Mouse (Mus musculus) liver, postnatal 0 days (tissue): Measurements from ENCODE around the gene Acpp. TPM values are rescaled to one million over a fixed set of nuclear protein-coding genes. Genes with fewer than 3 reads are reported as not detected.

ENCODE experiments used
- ATAC-seq: fragments of 200-750 bp; cut with Nextera tagmentation; 2 replicates; pipeline ENCODE4 v1.8.0; 2017; ENCODE audit warnings: mild to moderate bottlenecking, moderate library complexity
- DNase-seq: peaks from one replicate; pipeline ENCODE4 v3.0.0-alpha.2; 2016
- H3K27ac ChIP-seq: fragments of 300-500 bp; sonication (generic); 2 replicates; pipeline ENCODE4 v1.5.1; 2014; ENCODE audit warnings: antibody characterized with exemption, moderate library complexity, mild to moderate bottlenecking, low read depth
- H3K27me3 ChIP-seq: fragments of 300-500 bp; sonication (generic); 2 replicates; pipeline ENCODE4 v1.6.1; 2014; ENCODE audit warnings: low read length, control low read depth, mixed read lengths; ENCODE audit not compliant: insufficient read depth
- H3K36me3 ChIP-seq: fragments of 300-500 bp; sonication (generic); replicated peaks from 2 replicates; pipeline ENCODE4 v1.6.1; 2014; ENCODE audit warnings: mild to moderate bottlenecking, control low read depth, low read length, moderate library complexity, mixed read lengths; ENCODE audit not compliant: insufficient read depth
- H3K4me1 ChIP-seq: fragments of 300-500 bp; sonication (generic); 2 replicates; pipeline ENCODE4 v1.6.1; 2014; ENCODE audit warnings: antibody characterized with exemption, mild to moderate bottlenecking, control low read depth; ENCODE audit not compliant: insufficient read depth
- H3K4me2 ChIP-seq: fragments of 300-500 bp; sonication (generic); 2 replicates; pipeline ENCODE4 v1.6.1; 2014; ENCODE audit warnings: low read depth, mild to moderate bottlenecking, low read length, moderate library complexity, mixed read lengths
- H3K4me3 ChIP-seq: fragments of 300-500 bp; sonication (generic); 2 replicates; pipeline ENCODE4 v1.5.1; 2014; ENCODE audit warnings: low read depth, low read length
- H3K9ac ChIP-seq: fragments of 300-500 bp; sonication (generic); replicated peaks from 2 replicates; pipeline ENCODE4 v1.6.1; 2014; ENCODE audit warnings: mild to moderate bottlenecking, moderate library complexity
- H3K9me3 ChIP-seq: fragments of 300-500 bp; sonication (generic); 2 replicates; pipeline ENCODE4 v1.6.1; 2016; ENCODE audit warnings: mild to moderate bottlenecking, control low read depth, low read length, mixed read lengths
- CTCF ChIP-seq: sonication (generic); IDR thresholded peaks from 2 replicates; pipeline ENCODE4 v1.5.1; 2016; ENCODE audit warnings: antibody characterized with exemption, low read depth
- EP300 ChIP-seq: IDR thresholded peaks from 2 replicates; pipeline ENCODE4 v1.6.1; 2016; ENCODE audit warnings: antibody characterized with exemption, low read depth, mild to moderate bottlenecking
- WGBS: fragments of 180-500 bp; shearing (Covaris S2); extraction: QIAGEN DNeasy Blood & Tissue Kit; methylation state at CpG from one replicate; pipeline ENCODE4 v1.1.7; 2014; ENCODE audit not compliant: insufficient replicate concordance; 5-methylcytosine and 5-hydroxymethylcytosine counted together
- polyA plus RNA-seq: library from polyadenylated mRNA; unstranded; fragments of >200 nt; fragmentation: Nextera tagmentation; extraction: Ambion mirVana; gene quantifications from 2 replicates; pipeline ENCODE4 v1.2.1, GENCODE M21; 2015

The Acpp gene
- polyA plus RNA-seq, 1 experiment from 2014 or later: 0.79 TPM

GRCm38 (mm10) chr9:104251111-104251510 lies 86.4 kb downstream of the Acpp start:
- H3K9me3 ChIP-seq: no peaks in the 10 kb centered on the region
- ATAC-seq (no peak), DNase-seq (no peak)
- TF ChIP-seq EP300 (no peak), CTCF (no peak)
- WGBS: 70% methylated on average over 8 of the region's 8 CpGs
- no peak overlapping the region for H3K9ac ChIP-seq
- no peak overlapping the region for H3K4me3 ChIP-seq
- no peak overlapping the region for H3K4me2 ChIP-seq
- H3K4me1 ChIP-seq: peaks cover 9% of the 10 kb centered on the region; the same call in 1 of the 2 replicates
- no peaks in the 10 kb centered on the region for H3K27me3 ChIP-seq
- H3K36me3 ChIP-seq: peaks cover under 1% of the 10 kb centered on the region
- H3K27ac ChIP-seq: no peak overlapping the region

GRCm38 (mm10) chr9:104247307-104247987 lies 90.1 kb downstream of the Acpp start:
- Histone ChIP-seq H3K4me2 (no peak overlapping the region), H3K9me3 (no peaks in the 10 kb centered on the region), H3K27ac (no peak overlapping the region), H3K36me3 (peaks cover 11% of the 10 kb centered on the region), H3K4me1 (0 out of 2 replicates have a peak, but pooled peaks cover 2% of the 10 kb centered on the region), H3K4me3 (no peak overlapping the region), H3K27me3 (no peaks in the 10 kb centered on the region), H3K9ac (no peak overlapping the region)
- TF ChIP-seq CTCF: no peak
- TF ChIP-seq EP300: no peak
- no peak for ATAC-seq
- WGBS: 64% methylated on average over 6 of the region's 6 CpGs
- DNase-seq: no peak

GRCm38 (mm10) chr9:104243799-104244466 lies 93.6 kb downstream of the Acpp start:
- WGBS: 41% methylated on average over 9 of the region's 9 CpGs
- TF ChIP-seq CTCF (no peak), EP300 (no peak)
- no peak overlapping the region for H3K9ac ChIP-seq
- no peaks in the 10 kb centered on the region for H3K27me3 ChIP-seq
- peak overlapping the region; percentile 60; the same call in 1 of the 2 replicates for H3K27ac ChIP-seq
- DNase-seq: peak; percentile 24
- no peak overlapping the region for H3K4me2 ChIP-seq
- H3K4me1 ChIP-seq: 0 out of 2 replicates have a peak, but pooled peaks cover 2% of the 10 kb centered on the region
- no peak; the same call in 1 of the 2 replicates for ATAC-seq
- H3K36me3 ChIP-seq: peaks cover 13% of the 10 kb centered on the region; the same call in 1 of the 2 replicates
- no peak overlapping the region for H3K4me3 ChIP-seq
- no peaks in the 10 kb centered on the region for H3K9me3 ChIP-seq

GRCm38 (mm10) chr9:104240146-104240545 lies 97.4 kb downstream of the Acpp start:
- Histone ChIP-seq H3K9me3 (no peaks in the 10 kb centered on the region), H3K9ac (no peak overlapping the region), H3K4me3 (no peak overlapping the region), H3K4me2 (no peak overlapping the region), H3K36me3 (peaks cover 31% of the 10 kb centered on the region), H3K27ac (no peak overlapping the region), H3K27me3 (no peaks in the 10 kb centered on the region), H3K4me1 (0 out of 2 replicates have a peak, but pooled peaks cover 2% of the 10 kb centered on the region)
- 84% methylated on average over 7 of the region's 7 CpGs for WGBS
- no peak for ATAC-seq
- no peak for DNase-seq
- no peak for TF ChIP-seq EP300
- no peak for TF ChIP-seq CTCF

GRCm38 (mm10) chr9:104239076-104239475 lies 98.5 kb downstream of the Acpp start:
- 0 out of 2 replicates have a peak, but pooled peaks cover under 1% of the 10 kb centered on the region for H3K4me1 ChIP-seq
- H3K4me3 ChIP-seq: no peak overlapping the region
- ATAC-seq (no peak), DNase-seq (peak; percentile 20)
- H3K27me3 ChIP-seq: no peaks in the 10 kb centered on the region
- peaks cover 36% of the 10 kb centered on the region for H3K36me3 ChIP-seq
- TF ChIP-seq CTCF (no peak), EP300 (no peak)
- WGBS: 67% methylated on average over 8 of the region's 8 CpGs
- H3K9me3 ChIP-seq: no peaks in the 10 kb centered on the region
- no peak overlapping the region for H3K9ac ChIP-seq
- H3K27ac ChIP-seq: 0 out of 2 replicates have a peak overlapping the region, but pooled peaks have one; percentile 16
- H3K4me2 ChIP-seq: no peak overlapping the region

Other genes with a start within 250 kb of the Acpp start
- 0.89 and 0.97 TPM in 2 replicates for gene Ackr4, start 210.8 kb downstream of the Acpp start, polyA plus RNA-seq
- gene Dnajc13, start 74.8 kb downstream of the Acpp start, polyA plus RNA-seq: 5.4 and 5.8 TPM in 2 replicates
- gene Cpne4, start 209.5 kb upstream of the Acpp start, polyA plus RNA-seq: not detected in 2 replicates